Comparison of ENCODE assay signal across 7 mouse cellular contexts in the genomic region with DNA sequence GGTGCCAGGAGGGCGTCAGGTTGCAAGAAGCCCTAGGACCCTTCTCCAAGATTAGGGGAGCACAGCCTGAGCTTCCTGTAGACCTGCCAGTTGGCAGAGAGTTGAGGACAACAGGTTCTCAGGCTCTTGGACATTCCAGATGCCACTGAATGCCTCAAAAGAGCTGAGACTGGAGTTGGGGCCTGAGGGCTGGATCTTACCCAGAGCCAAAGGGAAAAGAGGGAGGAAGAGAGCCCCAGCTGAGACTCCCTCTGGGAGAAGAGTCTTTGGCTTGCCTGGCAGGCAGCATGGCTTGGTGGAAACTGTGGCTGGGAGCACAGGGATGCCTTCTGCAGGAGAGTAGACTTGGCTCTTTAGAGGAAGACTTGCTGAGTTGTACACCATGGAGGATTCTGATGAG.
DNase-seq lines count a peak whose midpoint lies in the region; ATAC-seq lines count a peak whose summit lies in the region.
"Not testable (repeated sequence)": the region's sequence is repeated elsewhere in the genome, so short reads cannot be mapped to it uniquely, and the experiment has no call there.

No protein-coding gene starts in this region.

- H3K4me1 ChIP-seq in forebrain, embryonic 11.5 days (replicated peaks; ENCODE audit: control insufficient read depth, insufficient read depth, low read length); heart, embryonic 10.5 days; limb, embryonic 11.5 days (ENCODE audit: control insufficient read depth, insufficient read depth, low read length); midbrain, embryonic 10.5 days; neural tube, embryonic 11.5 days (ENCODE audit: control insufficient read depth, insufficient read depth, low read length): not testable (repeated sequence)

- not testable (repeated sequence) for H3K27me3 ChIP-seq in forebrain, embryonic 11.5 days (ENCODE audit: control insufficient read depth, insufficient read depth, low read length); heart, embryonic 10.5 days (ENCODE audit: insufficient read depth, poor library complexity, severe bottlenecking); limb, embryonic 11.5 days (ENCODE audit: control insufficient read depth, insufficient read depth, low read length); midbrain, embryonic 10.5 days (ENCODE audit: low read depth, poor library complexity, severe bottlenecking); neural tube, embryonic 11.5 days (ENCODE audit: control insufficient read depth, insufficient read depth, low read length)

- peak; percentile 0 for DNase-seq in CD4-positive helper T cell, adult 2 months (ENCODE audit: low read depth, low spot score)
- DNase-seq in R1 (ENCODE audit: low read depth, low spot score) = peak; percentile 6
- peak; percentile 37 for DNase-seq in forebrain, embryonic 11.5 days (ENCODE audit: low spot score)
- DNase-seq in heart, embryonic 10.5 days (ENCODE audit: low spot score) = peak; percentile 62
- peak; percentile 19 for DNase-seq in limb, embryonic 11.5 days (ENCODE audit: low spot score)
- peak; percentile 11 for DNase-seq in midbrain, embryonic 10.5 days (ENCODE audit: low spot score)
- DNase-seq in neural tube, embryonic 11.5 days (ENCODE audit: low spot score) = peak; percentile 9

- H3K9me3 ChIP-seq in forebrain, embryonic 11.5 days (ENCODE audit: control insufficient read depth, low read length); heart, embryonic 10.5 days; limb, embryonic 11.5 days (ENCODE audit: control insufficient read depth, low read length); neural tube, embryonic 11.5 days (ENCODE audit: control insufficient read depth, low read length): not testable (repeated sequence)
- H3K9me3 ChIP-seq in midbrain, embryonic 10.5 days (replicated peaks) = peaks cover 15% of the 10 kb centered on the region

- H3K4me3 ChIP-seq in forebrain, embryonic 11.5 days (ENCODE audit: low read depth, low read length); heart, embryonic 10.5 days; limb, embryonic 11.5 days (ENCODE audit: low read depth, low read length); midbrain, embryonic 10.5 days; neural tube, embryonic 11.5 days (ENCODE audit: low read depth, low read length): not testable (repeated sequence)

- no CpG with 5 or more reads among the region's 1 CpGs for WGBS in forebrain, embryonic 11.5 days
- WGBS in heart, embryonic 10.5 days = no CpG with 5 or more reads among the region's 1 CpGs
- no CpG with 5 or more reads among the region's 1 CpGs for WGBS in limb, embryonic 11.5 days
- WGBS in midbrain, embryonic 10.5 days = no CpG with 5 or more reads among the region's 1 CpGs
- no CpG with 5 or more reads among the region's 1 CpGs for WGBS in neural tube, embryonic 11.5 days

- H3K36me3 ChIP-seq in forebrain, embryonic 11.5 days (ENCODE audit: control insufficient read depth, insufficient read depth, low read length); heart, embryonic 10.5 days; limb, embryonic 11.5 days (ENCODE audit: control insufficient read depth, insufficient read depth, low read length); midbrain, embryonic 10.5 days; neural tube, embryonic 11.5 days (ENCODE audit: control insufficient read depth, insufficient read depth, low read length): not testable (repeated sequence)

- ATAC-seq in forebrain, embryonic 11.5 days (replicated peaks; ENCODE audit: low FRiP score); limb, embryonic 11.5 days (ENCODE audit: insufficient number of reproducible peaks, low FRiP score, low TSS enrichment, low read depth); neural tube, embryonic 11.5 days (ENCODE audit: insufficient read depth, low FRiP score, low TSS enrichment): not testable (repeated sequence)

- not testable (repeated sequence) for H3K4me2 ChIP-seq in forebrain, embryonic 11.5 days (ENCODE audit: low read depth, low read length, severe bottlenecking); limb, embryonic 11.5 days (ENCODE audit: low read depth, severe bottlenecking); neural tube, embryonic 11.5 days (ENCODE audit: low read depth)

- not testable (repeated sequence) for H3K9ac ChIP-seq in forebrain, embryonic 11.5 days (ENCODE audit: low read length); limb, embryonic 11.5 days (ENCODE audit: low read length); neural tube, embryonic 11.5 days (ENCODE audit: low read length)

- H3K27ac ChIP-seq in forebrain, embryonic 11.5 days (ENCODE audit: low read depth, low read length); heart, embryonic 10.5 days; limb, embryonic 11.5 days (replicated peaks; ENCODE audit: low read depth, low read length); midbrain, embryonic 10.5 days (replicated peaks); neural tube, embryonic 11.5 days (ENCODE audit: low read depth, low read length): not testable (repeated sequence)

Comparison
In these comparisons a context has a peak if more than half of its experiments do, and no peak if none do; other contexts are left out.
1. DNase-seq: peak in every context shown above with its lines; median percentile 62 in heart, embryonic 10.5 days; 37 in forebrain, embryonic 11.5 days; 19 in limb, embryonic 11.5 days; 11 in midbrain, embryonic 10.5 days; 9 in neural tube, embryonic 11.5 days; 6 in R1; 0 in CD4-positive helper T cell, adult 2 months.